Mouse (Mus musculus) megakaryocyte, embryonic 14.5 days (primary cell): ENCODE data around the gene Exoc4.

Experiments
- FLI1 ChIP-seq: IDR thresholded peaks from 2 replicates; pipeline ENCODE4 v1.6.1; 2012; ENCODE audit warnings: low read length, inconsistent platforms, mixed read lengths
- GATA1 ChIP-seq: IDR thresholded peaks from 3 replicates; pipeline ENCODE4 v1.6.1; 2012; ENCODE audit warnings: mixed read lengths, low read length, inconsistent platforms, borderline replicate concordance

DNA sequence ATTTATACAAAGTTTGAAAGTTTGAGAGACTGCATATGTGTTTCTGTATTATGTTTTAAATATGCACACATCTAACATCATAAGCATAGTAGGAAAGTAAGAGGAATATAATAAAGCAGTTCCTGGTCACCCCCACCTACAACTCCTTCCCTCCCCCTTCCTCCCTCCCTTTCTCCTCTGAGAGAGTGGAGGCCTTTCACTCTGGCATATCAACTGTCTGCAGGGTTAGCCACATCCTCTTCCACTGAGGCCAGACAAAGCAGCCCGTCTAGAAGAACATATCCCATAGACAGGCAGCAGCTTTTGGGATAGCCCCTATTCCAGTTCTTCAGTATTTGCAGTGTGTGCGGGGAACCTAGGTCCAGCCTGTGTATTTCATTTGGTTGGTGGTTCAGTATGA, 382.2 kb downstream of the Exoc4 start:
- TF ChIP-seq GATA1 (no peak), FLI1 (no peak)
